Mouse (Mus musculus): ENCODE results near the gene Muc13. TPM values are rescaled to one million over a fixed set of nuclear protein-coding genes. Genes with fewer than 3 reads are reported as not detected.

The Muc13 gene
- polyA plus RNA-seq, 1 experiment from 2014 or later = 1.2 TPM

DNA sequence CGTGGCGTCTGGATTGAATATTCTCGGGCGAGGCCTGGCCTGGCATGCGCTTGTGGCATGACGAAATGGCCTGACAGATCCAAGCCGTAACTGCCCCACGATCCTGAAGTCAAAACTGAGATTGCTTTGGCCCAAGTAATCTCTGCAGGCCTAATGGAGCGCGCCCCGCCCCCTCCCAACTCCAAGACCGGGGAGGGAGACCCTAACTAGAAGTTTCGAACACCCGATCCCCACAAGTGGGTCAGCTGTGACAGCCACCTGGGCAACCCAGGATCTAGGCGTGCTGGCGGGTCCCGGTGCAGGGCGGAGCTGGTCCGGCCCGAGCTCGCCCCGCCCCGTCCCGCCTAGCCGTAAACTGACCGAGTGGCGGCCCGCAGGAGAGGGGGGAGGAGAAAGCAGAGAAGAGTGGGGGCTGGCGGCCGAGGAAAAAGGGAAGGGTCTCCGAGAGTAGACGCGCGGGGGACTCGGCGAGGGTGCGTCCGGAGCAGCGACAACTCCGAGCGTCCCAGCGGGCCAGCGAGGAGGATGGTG lies 35.5 kb downstream of the Muc13 start, which contains the start of gene Itgb5:
Gene Itgb5 (plus strand): TSS at position 365 of the 531 bp plus-strand sequence.
- Histone ChIP-seq H3K36me3 (replicated peaks; ENCODE audit: insufficient read depth, low read length) (no peaks in the 10 kb centered on the region), H3K27me3 (ENCODE audit: insufficient read depth, low read length) (peaks cover 14% of the 10 kb centered on the region), H3K4me1 (ENCODE audit: insufficient read depth) (peaks cover 34% of the 10 kb centered on the region), H3K4me2 (ENCODE audit: low read depth, low read length) (peak within 1 kb of the TSS; percentile 73), H3K27ac (ENCODE audit: low read depth) (peak within 1 kb of the TSS; percentile 80), H3K4me3 (ENCODE audit: low read depth, low read length) (peak within 1 kb of the TSS; percentile 67), H3K9ac (replicated peaks) (peak within 1 kb of the TSS; percentile 68), H3K9me3 (ENCODE audit: low read length) (no peaks in the 10 kb centered on the region)
- no peak for TF ChIP-seq EP300 (IDR thresholded peaks at IDR 0.05; ENCODE audit: low read depth)
- no peak for TF ChIP-seq CTCF (IDR thresholded peaks at IDR 0.05; ENCODE audit: low read depth)
- ATAC-seq (peak; percentile 87), DNase-seq (peak; percentile 76)
- 3% methylated on average over 33 of the region's 43 CpGs for WGBS (ENCODE audit: insufficient replicate concordance)

DNA sequence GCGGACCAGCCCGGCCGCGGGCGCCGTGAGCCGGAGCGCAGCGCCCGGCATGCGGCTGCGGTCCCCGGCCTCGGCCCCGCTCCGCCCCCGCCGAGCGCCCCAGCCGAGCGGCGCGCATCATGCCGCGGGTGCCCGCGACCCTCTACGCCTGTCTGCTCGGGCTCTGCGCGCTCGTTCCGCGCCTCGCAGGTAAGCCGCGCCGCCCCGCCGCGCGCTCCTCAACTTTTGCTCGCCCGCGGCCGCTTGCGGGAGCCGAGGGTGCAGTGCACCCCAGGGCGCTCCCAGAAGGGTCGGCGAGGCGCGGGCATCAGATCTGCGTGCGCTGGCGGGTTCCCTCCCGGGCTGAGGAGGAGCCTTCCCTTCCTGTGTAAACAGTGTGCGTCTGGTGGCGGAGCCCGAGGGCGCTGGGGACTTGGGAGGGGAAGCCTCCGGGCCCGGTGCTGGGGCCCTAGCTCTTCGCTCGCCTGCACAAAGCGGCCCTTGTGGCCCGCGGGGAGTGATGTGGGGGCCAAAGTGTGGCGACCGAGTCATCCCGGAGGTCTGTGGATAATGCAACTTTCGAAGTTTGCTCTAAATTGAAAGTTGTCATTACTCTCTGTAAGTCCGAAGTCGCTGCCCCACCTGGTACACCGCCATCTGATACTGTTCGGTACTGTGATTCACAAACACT lies 36.1 kb downstream of the Muc13 start:
- Histone ChIP-seq H3K9me3 (ENCODE audit: low read length) (no peaks in the 10 kb centered on the region), H3K27me3 (ENCODE audit: insufficient read depth, low read length) (peaks cover 14% of the 10 kb centered on the region), H3K9ac (replicated peaks) (peak overlapping the region; percentile 68), H3K4me1 (ENCODE audit: insufficient read depth) (peaks cover 40% of the 10 kb centered on the region), H3K4me3 (ENCODE audit: low read depth, low read length) (peak overlapping the region; percentile 67), H3K36me3 (replicated peaks; ENCODE audit: insufficient read depth, low read length) (no peaks in the 10 kb centered on the region), H3K27ac (ENCODE audit: low read depth) (peak overlapping the region; percentile 80), H3K4me2 (ENCODE audit: low read depth, low read length) (peak overlapping the region; percentile 73)
- no peak for TF ChIP-seq CTCF (IDR thresholded peaks at IDR 0.05; ENCODE audit: low read depth)
- TF ChIP-seq EP300 (IDR thresholded peaks at IDR 0.05; ENCODE audit: low read depth) = no peak
- WGBS (ENCODE audit: insufficient replicate concordance) = under 1% methylated on average over 33 of the region's 76 CpGs
- ATAC-seq = peak; percentile 69
- peak; percentile 48 for DNase-seq

DNA sequence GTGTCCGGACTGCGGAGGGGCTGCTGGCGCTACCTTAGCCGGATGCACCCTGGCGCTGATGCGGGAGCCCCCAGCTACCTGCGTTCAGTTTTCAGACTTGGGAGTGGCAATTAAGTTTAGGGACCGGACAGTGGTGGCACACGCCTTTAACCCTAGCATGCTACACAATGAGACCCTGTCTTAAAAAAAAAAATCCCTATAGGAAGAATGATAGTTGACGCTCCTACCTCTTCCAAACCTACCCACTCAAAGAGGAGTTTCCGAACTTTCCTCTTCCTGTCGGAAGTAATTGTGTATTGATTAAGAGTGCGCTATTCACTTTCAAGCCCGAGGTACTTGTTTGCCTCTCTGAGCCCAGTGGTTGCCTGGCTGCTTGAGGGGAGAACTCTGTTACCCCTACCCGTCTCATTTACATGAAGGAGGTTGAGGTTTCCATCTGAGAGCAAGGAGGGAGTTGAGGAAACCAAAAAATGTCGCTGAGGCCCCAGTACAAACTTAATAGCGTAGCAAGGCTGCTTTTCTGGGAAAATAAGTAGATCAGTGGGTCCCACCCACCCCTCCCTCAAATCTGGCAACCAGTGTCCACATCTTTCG lies 36.8 kb downstream of the Muc13 start:
- peak overlapping the region; percentile 67 for H3K4me3 ChIP-seq (ENCODE audit: low read depth, low read length)
- no peaks in the 10 kb centered on the region for H3K36me3 ChIP-seq (replicated peaks; ENCODE audit: insufficient read depth, low read length)
- peak overlapping the region; percentile 68 for H3K9ac ChIP-seq (replicated peaks)
- H3K9me3 ChIP-seq (ENCODE audit: low read length) = no peaks in the 10 kb centered on the region
- no peak overlapping the region for H3K27ac ChIP-seq (ENCODE audit: low read depth)
- TF ChIP-seq CTCF (IDR thresholded peaks at IDR 0.05; ENCODE audit: low read depth) (no peak), EP300 (IDR thresholded peaks at IDR 0.05; ENCODE audit: low read depth) (no peak)
- peak overlapping the region; percentile 73 for H3K4me2 ChIP-seq (ENCODE audit: low read depth, low read length)
- WGBS (ENCODE audit: insufficient replicate concordance) = 8% methylated on average over 18 of the region's 18 CpGs
- peaks cover 14% of the 10 kb centered on the region for H3K27me3 ChIP-seq (ENCODE audit: insufficient read depth, low read length)
- ATAC-seq = no peak
- no peak for DNase-seq
- H3K4me1 ChIP-seq (ENCODE audit: insufficient read depth) = peaks cover 40% of the 10 kb centered on the region

DNA sequence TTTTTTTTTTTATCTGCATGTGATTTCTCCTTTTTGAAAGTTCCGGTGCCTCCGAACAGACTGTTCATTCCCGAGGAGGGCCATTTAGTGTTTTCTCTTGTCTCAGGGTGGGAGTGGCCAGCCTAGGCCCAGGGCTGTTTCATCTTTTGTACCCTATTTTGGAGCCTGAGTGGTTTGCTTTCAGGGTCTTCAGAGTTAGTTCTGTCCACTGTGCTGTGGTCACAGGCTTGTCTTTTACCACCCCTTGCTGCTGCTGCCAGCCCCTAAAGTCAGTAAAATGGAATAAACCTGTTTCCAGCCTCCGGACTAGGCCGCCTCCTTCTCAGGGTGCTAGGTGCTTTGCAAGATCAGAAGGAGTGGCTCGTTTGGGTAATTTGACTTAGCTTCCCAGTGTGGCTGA lies 38.2 kb downstream of the Muc13 start:
- no peaks in the 10 kb centered on the region for H3K36me3 ChIP-seq (replicated peaks; ENCODE audit: insufficient read depth, low read length)
- no peak overlapping the region for H3K27ac ChIP-seq (ENCODE audit: low read depth)
- H3K27me3 ChIP-seq (ENCODE audit: insufficient read depth, low read length) = peaks cover 14% of the 10 kb centered on the region
- H3K9me3 ChIP-seq (ENCODE audit: low read length) = no peaks in the 10 kb centered on the region
- no peak overlapping the region for H3K9ac ChIP-seq (replicated peaks)
- DNase-seq = no peak
- peaks cover 49% of the 10 kb centered on the region for H3K4me1 ChIP-seq (ENCODE audit: insufficient read depth)
- H3K4me3 ChIP-seq (ENCODE audit: low read depth, low read length) = no peak overlapping the region
- peak overlapping the region; percentile 74 for H3K4me2 ChIP-seq (ENCODE audit: low read depth, low read length)
- TF ChIP-seq CTCF (IDR thresholded peaks at IDR 0.05; ENCODE audit: low read depth) = no peak
- no peak for TF ChIP-seq EP300 (IDR thresholded peaks at IDR 0.05; ENCODE audit: low read depth)
- no peak for ATAC-seq
- 74% methylated on average over 6 of the region's 6 CpGs for WGBS (ENCODE audit: insufficient replicate concordance)

GRCm38 (mm10) chr16:33832728-33833428 lies 39.0 kb downstream of the Muc13 start:
- DNase-seq = peak; percentile 43
- Histone ChIP-seq H3K9me3 (ENCODE audit: low read length) (no peaks in the 10 kb centered on the region), H3K4me1 (ENCODE audit: insufficient read depth) (peaks cover 53% of the 10 kb centered on the region), H3K4me2 (ENCODE audit: low read depth, low read length) (peak overlapping the region; percentile 74), H3K9ac (replicated peaks) (0 out of 2 replicates have a peak overlapping the region, but pooled peaks have one; percentile 33), H3K36me3 (replicated peaks; ENCODE audit: insufficient read depth, low read length) (no peaks in the 10 kb centered on the region), H3K27me3 (ENCODE audit: insufficient read depth, low read length) (peaks cover 14% of the 10 kb centered on the region), H3K4me3 (ENCODE audit: low read depth, low read length) (peak overlapping the region; percentile 36), H3K27ac (ENCODE audit: low read depth) (peak overlapping the region; percentile 71; the same call in 1 of the 2 replicates)
- ATAC-seq = no peak
- WGBS (ENCODE audit: insufficient replicate concordance) = 6% methylated on average over 21 of the region's 21 CpGs
- TF ChIP-seq CTCF (IDR thresholded peaks at IDR 0.05; ENCODE audit: low read depth) (no peak), EP300 (IDR thresholded peaks at IDR 0.05; ENCODE audit: low read depth) (no peak)

- no peaks in the 10 kb centered on the region for H3K36me3 ChIP-seq (replicated peaks; ENCODE audit: insufficient read depth, low read length)
- WGBS (ENCODE audit: insufficient replicate concordance) = 10% methylated on average over 5 of the region's 5 CpGs
- H3K9me3 ChIP-seq (ENCODE audit: low read length) = no peaks in the 10 kb centered on the region
- ATAC-seq = no peak
- H3K27ac ChIP-seq (ENCODE audit: low read depth) = peak overlapping the region; percentile 71; the same call in 1 of the 2 replicates
- H3K4me2 ChIP-seq (ENCODE audit: low read depth, low read length) = peak overlapping the region; percentile 74
- peaks cover 14% of the 10 kb centered on the region for H3K27me3 ChIP-seq (ENCODE audit: insufficient read depth, low read length)
- TF ChIP-seq EP300 (IDR thresholded peaks at IDR 0.05; ENCODE audit: low read depth) (no peak), CTCF (IDR thresholded peaks at IDR 0.05; ENCODE audit: low read depth) (no peak)
- peak overlapping the region; percentile 36 for H3K4me3 ChIP-seq (ENCODE audit: low read depth, low read length)
- H3K4me1 ChIP-seq (ENCODE audit: insufficient read depth) = peaks cover 53% of the 10 kb centered on the region
- no peak for DNase-seq
- H3K9ac ChIP-seq (replicated peaks) = peak overlapping the region; percentile 46
Observed at GRCm38 (mm10) chr16:33833429-33833753, 39.6 kb downstream of the Muc13 start.
